Mouse (Mus musculus) kidney, embryonic 16.5 days (tissue): ENCODE measurements at regions not wholly inside any gene's neighbourhood (a gene's known extent, or its start where the extent isn't known, plus 50 kb on each side); places are given as distances from the start of the nearest gene placed in this dataset.

ENCODE experiments used
- ATAC-seq: fragments of 200-750 bp; cut with Nextera tagmentation; 2 replicates; pipeline ENCODE4 v1.8.0; 2017; ENCODE audit warnings: moderate TSS enrichment; ENCODE audit not compliant: low FRiP score, low TSS enrichment
- H3K27ac ChIP-seq: fragments of 300-500 bp; sonication (generic); 2 replicates; pipeline ENCODE4 v1.5.1; 2014; ENCODE audit warnings: low read length
- H3K27me3 ChIP-seq: fragments of 300-500 bp; sonication (generic); 2 replicates; pipeline ENCODE4 v1.6.1; 2014; ENCODE audit warnings: low read length, control low read depth, mixed read lengths; ENCODE audit not compliant: insufficient read depth
- H3K36me3 ChIP-seq: fragments of 300-500 bp; sonication (generic); 2 replicates; pipeline ENCODE4 v1.6.1; 2014; ENCODE audit warnings: low read length, control low read depth, mixed read lengths; ENCODE audit not compliant: insufficient read depth
- H3K4me1 ChIP-seq: fragments of 300-500 bp; sonication (generic); 2 replicates; pipeline ENCODE4 v1.6.1; 2014; ENCODE audit warnings: low read length, control low read depth, mixed read lengths; ENCODE audit not compliant: insufficient read depth
- H3K4me2 ChIP-seq: fragments of 300-500 bp; sonication (generic); replicated peaks from 2 replicates; pipeline ENCODE4 v1.6.1; 2014; ENCODE audit warnings: low read depth, low read length
- H3K4me3 ChIP-seq: fragments of 300-500 bp; sonication (generic); 2 replicates; pipeline ENCODE4 v1.5.1; 2014; ENCODE audit warnings: mild to moderate bottlenecking, low read length
- H3K9ac ChIP-seq: fragments of 300-500 bp; sonication (generic); replicated peaks from 2 replicates; pipeline ENCODE4 v1.6.1; 2014; ENCODE audit warnings: low read length
- H3K9me3 ChIP-seq: fragments of 300-500 bp; sonication (generic); 2 replicates; pipeline ENCODE4 v1.6.1; 2016; ENCODE audit warnings: low read length, control low read depth
- WGBS: fragments of 180-500 bp; shearing (Covaris S2); extraction: QIAGEN DNeasy Blood & Tissue Kit; methylation state at CpG from one replicate; pipeline ENCODE4 v1.1.7; 2014; 5-methylcytosine and 5-hydroxymethylcytosine counted together

DNA sequence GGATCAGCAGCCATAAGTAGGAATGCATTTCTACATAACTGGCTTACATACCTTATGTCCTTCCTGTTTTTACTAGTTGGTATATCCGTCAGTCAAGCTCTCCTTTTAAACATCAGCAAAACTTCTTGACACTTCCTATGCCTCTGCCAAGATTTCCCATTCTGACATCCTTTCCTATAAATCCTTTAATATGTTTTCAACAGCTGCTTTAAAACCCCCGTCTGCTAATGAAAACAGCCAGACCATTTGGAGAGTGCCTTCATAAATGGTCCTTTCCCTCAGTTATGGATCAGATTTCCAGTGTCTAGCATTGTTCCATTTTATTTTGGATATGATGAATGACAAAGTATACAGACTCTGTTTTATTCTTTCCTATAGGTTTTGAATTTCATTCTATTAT lies 270.7 kb upstream of the Rgmb start:
- Histone ChIP-seq H3K36me3 (no peaks in the 10 kb centered on the region), H3K27ac (no peak overlapping the region), H3K27me3 (no peaks in the 10 kb centered on the region), H3K9me3 (no peaks in the 10 kb centered on the region), H3K4me2 (no peak overlapping the region), H3K4me1 (no peaks in the 10 kb centered on the region), H3K4me3 (no peak overlapping the region), H3K9ac (no peak overlapping the region)
- 59% methylated on average over 2 of the region's 2 CpGs for WGBS
- ATAC-seq = no peak

DNA sequence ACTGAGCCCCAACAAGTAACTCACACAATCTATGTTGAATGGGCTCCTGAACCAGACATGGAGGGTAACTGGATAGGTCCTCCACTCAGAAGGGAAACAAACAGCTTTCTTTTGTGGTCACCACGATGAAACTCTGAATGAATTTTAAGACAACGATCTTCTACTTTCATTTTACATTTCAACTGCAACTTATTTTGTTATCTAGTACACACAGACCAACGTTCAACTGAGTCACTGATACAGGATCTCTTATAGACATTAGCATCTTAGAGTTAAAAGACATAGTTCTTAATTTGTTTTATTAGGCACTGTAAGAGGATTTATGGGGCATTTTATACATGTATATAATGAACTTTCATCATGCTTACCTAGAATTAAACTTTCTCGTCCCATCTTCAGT lies 262.1 kb upstream of the Rgmb start:
- WGBS = 84% methylated on average over 4 of the region's 4 CpGs
- no peaks in the 10 kb centered on the region for H3K9me3 ChIP-seq
- H3K9ac ChIP-seq = no peak overlapping the region
- H3K4me1 ChIP-seq = no peaks in the 10 kb centered on the region
- no peak overlapping the region for H3K4me3 ChIP-seq
- no peak overlapping the region for H3K4me2 ChIP-seq
- H3K27me3 ChIP-seq = no peaks in the 10 kb centered on the region
- no peak overlapping the region for H3K27ac ChIP-seq
- H3K36me3 ChIP-seq = no peaks in the 10 kb centered on the region
- ATAC-seq = no peak

DNA sequence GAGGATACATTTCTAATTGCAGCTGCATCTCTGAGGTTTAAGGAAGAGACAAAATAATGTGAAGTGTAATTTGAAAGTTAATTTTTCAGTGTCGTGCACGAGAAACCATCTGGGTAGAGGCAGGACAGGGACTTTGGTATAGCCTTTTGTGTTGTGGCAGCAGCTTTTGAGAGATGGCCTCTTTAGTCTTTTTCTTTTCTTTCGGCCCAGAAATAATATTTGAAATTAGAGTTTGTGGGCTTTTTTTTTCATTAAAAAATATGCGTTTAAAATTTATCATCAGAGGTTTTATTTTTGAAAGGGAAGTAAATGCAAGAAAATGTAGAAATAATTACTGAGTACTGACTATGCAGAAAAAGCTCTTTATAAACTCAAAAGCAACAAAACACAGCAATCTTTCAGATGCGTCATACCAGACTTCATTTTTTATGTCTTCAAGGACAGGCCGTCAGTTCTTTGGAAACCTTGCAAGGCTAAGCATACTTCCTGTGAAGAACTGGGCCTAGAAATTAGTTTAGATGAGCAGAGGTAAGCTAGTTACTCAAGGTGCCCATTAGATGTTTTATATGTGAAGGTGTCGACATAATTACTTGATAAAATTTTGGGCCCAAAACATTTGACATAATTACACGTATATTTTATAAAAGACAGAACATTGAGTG lies 258.9 kb upstream of the Rgmb start:
- H3K36me3 ChIP-seq = no peaks in the 10 kb centered on the region
- WGBS = 80% methylated on average over 8 of the region's 8 CpGs
- no peak overlapping the region for H3K4me2 ChIP-seq
- no peaks in the 10 kb centered on the region for H3K4me1 ChIP-seq
- H3K9me3 ChIP-seq = no peaks in the 10 kb centered on the region
- H3K27ac ChIP-seq = no peak overlapping the region
- ATAC-seq = no peak
- H3K9ac ChIP-seq = no peak overlapping the region
- no peak overlapping the region for H3K4me3 ChIP-seq
- H3K27me3 ChIP-seq = no peaks in the 10 kb centered on the region

DNA sequence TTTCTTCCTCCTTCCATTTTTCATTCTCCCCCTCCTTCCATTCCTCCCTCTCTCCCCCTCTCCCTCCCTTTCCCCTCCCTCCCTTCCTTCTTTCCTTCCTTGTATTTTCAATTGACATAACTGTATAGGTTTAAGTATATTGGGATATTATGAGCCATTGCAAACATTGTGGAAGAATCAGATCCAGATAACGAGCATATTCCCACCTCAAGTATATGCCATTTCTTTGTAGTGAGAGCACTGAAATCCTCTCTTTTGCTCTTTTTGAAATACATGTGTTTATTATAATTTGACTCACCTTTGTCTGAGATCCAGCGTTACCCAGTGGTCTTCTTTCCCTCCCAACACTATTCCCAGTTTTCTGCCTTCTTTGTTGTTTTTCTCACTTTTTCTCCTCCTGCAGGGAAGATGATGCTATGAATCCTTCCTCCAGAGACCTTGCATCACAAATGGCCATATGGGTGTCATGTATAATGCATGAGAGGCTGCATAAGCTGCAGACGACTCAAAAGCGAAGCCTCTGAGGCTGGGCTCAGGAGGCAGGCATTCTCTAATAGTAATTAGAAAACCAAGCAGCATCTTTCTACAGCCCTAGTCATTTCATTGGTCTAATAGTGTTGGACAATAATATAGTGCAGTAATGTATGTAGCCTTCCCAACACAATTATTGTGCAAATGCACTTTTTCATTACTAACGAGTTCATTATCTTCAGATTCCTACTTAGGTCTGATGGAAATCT lies 258.2 kb upstream of the Rgmb start:
- no peak overlapping the region for H3K27ac ChIP-seq
- H3K27me3 ChIP-seq = no peaks in the 10 kb centered on the region
- no peaks in the 10 kb centered on the region for H3K4me1 ChIP-seq
- no peaks in the 10 kb centered on the region for H3K9me3 ChIP-seq
- H3K4me2 ChIP-seq = no peak overlapping the region
- ATAC-seq = no peak
- no peak overlapping the region for H3K4me3 ChIP-seq
- H3K36me3 ChIP-seq = no peaks in the 10 kb centered on the region
- no peak overlapping the region for H3K9ac ChIP-seq
- WGBS = 70% methylated on average over 5 of the region's 5 CpGs

DNA sequence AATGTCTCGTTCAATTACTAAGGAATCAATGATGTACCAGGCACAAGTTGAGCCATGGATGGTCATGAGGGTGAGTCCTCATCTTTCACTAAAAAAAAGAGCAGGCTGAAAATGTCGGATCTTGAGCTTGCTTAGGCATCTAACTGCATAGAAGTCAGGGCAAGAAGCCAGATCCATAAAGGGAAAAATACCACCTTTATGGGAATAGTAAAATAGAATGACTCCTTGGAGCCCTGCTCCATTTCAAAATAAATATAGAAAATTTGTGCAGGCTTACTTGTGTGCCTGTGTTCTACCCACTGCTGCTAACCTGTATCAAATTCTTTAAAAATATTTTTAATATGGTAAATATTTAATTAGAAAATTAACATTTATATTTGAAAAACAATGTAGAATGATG lies 256.2 kb upstream of the Rgmb start:
- Histone ChIP-seq H3K27ac (no peak overlapping the region), H3K4me3 (no peak overlapping the region), H3K9ac (no peak overlapping the region), H3K4me2 (no peak overlapping the region), H3K36me3 (no peaks in the 10 kb centered on the region), H3K4me1 (no peaks in the 10 kb centered on the region), H3K9me3 (no peaks in the 10 kb centered on the region), H3K27me3 (no peaks in the 10 kb centered on the region)
- WGBS = 77% methylated on average over 2 of the region's 2 CpGs
- no peak for ATAC-seq

DNA sequence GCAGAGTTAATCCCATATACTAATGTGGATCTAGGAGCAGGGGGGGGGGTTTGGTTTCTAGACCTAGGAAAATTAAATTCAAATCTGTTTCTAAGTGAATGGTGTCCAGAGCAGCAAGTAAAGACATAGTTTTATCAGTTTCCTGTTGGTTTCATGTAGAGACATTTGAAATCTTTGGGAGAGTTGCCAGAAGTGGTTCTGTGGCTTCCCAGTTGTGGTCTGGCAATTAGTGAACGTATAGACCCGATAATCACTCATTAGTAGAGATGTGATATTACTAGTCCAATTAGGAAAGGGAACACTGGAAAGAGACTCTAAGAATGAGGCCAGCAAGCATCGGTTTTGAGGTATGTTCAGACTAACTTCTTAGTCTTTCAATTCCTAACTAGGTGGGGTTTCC lies 252.0 kb upstream of the Rgmb start:
- Histone ChIP-seq H3K9me3 (no peaks in the 10 kb centered on the region), H3K9ac (no peak overlapping the region)

DNA sequence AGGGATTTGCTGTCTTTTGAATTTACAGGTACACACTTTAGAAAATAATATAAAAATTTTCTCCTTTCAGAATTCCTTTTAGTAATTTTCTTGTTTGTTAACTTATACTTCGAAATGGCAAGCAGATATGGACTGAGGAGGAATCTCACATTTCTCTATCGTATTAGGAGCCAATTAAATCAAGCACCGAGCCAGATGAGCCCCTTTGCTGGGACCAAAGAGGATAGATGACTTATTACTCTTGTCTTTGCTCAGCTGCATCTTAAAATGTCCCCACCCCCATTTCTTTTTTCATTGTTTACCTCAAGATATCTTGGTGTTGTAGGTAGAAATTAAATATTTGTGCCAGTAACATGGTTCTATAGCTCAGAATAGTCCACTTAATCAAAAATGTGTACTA lies 247.7 kb upstream of the Rgmb start:
- Histone ChIP-seq H3K9ac (no peak overlapping the region), H3K4me3 (no peak overlapping the region), H3K4me2 (no peak overlapping the region), H3K36me3 (no peaks in the 10 kb centered on the region), H3K27ac (no peak overlapping the region), H3K9me3 (no peaks in the 10 kb centered on the region), H3K4me1 (no peaks in the 10 kb centered on the region), H3K27me3 (no peaks in the 10 kb centered on the region)
- 65% methylated on average over 3 of the region's 3 CpGs for WGBS
- ATAC-seq = no peak

More for the DNA sequence above, 252.0 kb upstream of the Rgmb start:
- WGBS = 86% methylated on average over 3 of the region's 3 CpGs
- H3K4me3 ChIP-seq = no peak overlapping the region
- H3K36me3 ChIP-seq = no peaks in the 10 kb centered on the region
- no peaks in the 10 kb centered on the region for H3K4me1 ChIP-seq
- no peaks in the 10 kb centered on the region for H3K27me3 ChIP-seq
- no peak for ATAC-seq
- no peak overlapping the region for H3K27ac ChIP-seq
- H3K4me2 ChIP-seq = no peak overlapping the region

DNA sequence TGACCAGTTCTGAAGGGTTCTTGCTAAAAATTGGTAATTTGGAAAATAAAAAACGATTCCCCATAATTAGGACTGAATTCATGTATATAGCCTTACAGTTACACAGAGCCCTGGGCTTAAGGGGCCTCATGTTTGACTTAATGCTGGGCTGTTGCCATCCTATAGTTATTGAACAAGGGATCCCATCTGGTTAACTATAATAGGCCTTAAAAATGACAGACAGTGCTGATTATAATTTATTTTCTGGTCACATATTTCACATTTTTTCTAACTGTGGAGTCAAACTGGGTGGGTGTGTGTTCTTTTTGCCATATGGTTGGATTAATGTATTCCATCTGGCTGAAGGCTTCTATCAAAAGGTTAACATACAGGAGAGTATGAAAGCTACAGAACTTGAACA lies 238.5 kb upstream of the Rgmb start:
- ATAC-seq = no peak
- no peak overlapping the region for H3K9ac ChIP-seq
- H3K4me3 ChIP-seq = no peak overlapping the region
- H3K4me1 ChIP-seq = no peaks in the 10 kb centered on the region
- H3K4me2 ChIP-seq = no peak overlapping the region
- no peak overlapping the region for H3K27ac ChIP-seq
- no peaks in the 10 kb centered on the region for H3K27me3 ChIP-seq
- WGBS = 54% methylated on average over 1 of the region's 1 CpGs
- H3K36me3 ChIP-seq = no peaks in the 10 kb centered on the region
- no peaks in the 10 kb centered on the region for H3K9me3 ChIP-seq

DNA sequence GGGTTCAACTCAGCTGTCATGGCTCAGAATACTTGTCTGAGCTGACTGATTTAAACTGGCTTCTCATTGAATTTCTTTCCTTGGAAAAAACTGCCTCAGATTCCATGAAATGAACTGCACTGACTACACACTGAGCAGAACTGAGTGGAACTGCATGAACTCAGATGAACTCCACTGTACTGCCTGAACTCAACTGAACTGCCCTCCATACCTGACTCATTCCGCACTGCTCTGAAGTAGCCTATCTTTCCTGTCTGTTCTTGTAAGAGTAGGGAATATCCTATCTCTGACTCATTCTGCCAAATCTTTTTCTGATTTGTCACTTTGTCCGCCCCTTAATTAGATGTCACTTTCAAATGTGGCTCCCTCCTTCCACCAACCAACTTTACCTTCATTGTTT lies 237.0 kb upstream of the Rgmb start:
- no peak overlapping the region for H3K4me2 ChIP-seq
- no peak for ATAC-seq
- H3K36me3 ChIP-seq = no peaks in the 10 kb centered on the region
- no peak overlapping the region for H3K4me3 ChIP-seq
- no peaks in the 10 kb centered on the region for H3K4me1 ChIP-seq
- H3K9ac ChIP-seq = no peak overlapping the region
- H3K27me3 ChIP-seq = no peaks in the 10 kb centered on the region
- no peaks in the 10 kb centered on the region for H3K9me3 ChIP-seq
- WGBS = 80% methylated on average over 2 of the region's 2 CpGs
- no peak overlapping the region for H3K27ac ChIP-seq

DNA sequence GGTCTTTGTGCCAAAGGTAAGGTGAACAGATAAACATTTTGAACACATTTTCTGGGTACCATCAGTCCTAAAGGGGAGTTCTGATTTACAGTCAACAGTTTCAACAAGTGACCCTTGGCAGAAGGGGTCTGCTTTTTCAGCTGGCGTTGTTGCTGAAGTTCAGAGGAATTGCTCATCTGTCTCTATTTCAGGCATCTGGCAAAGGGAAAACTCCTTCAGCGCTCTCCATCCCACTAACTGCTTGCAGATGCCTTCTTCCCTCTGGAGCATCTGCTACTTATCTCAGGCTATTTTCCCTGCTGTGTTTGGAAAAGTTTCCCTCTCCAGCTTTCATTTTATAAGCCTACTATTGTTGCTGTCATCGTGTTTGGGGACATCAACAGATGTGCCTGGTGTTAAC lies 223.6 kb upstream of the Rgmb start:
- H3K4me3 ChIP-seq = no peak overlapping the region
- H3K9ac ChIP-seq = no peak overlapping the region
- 10% methylated on average over 3 of the region's 3 CpGs for WGBS
- H3K27me3 ChIP-seq = no peaks in the 10 kb centered on the region
- H3K9me3 ChIP-seq = no peaks in the 10 kb centered on the region
- H3K36me3 ChIP-seq = no peaks in the 10 kb centered on the region
- peak; percentile 65; the same call in 1 of the 2 replicates for ATAC-seq
- no peaks in the 10 kb centered on the region for H3K4me1 ChIP-seq
- H3K4me2 ChIP-seq = no peak overlapping the region
- H3K27ac ChIP-seq = no peak overlapping the region
